Mouse (Mus musculus) T-cell, adult 2 months (primary cell): ENCODE data around the gene Gpc5.
"Not testable (repeated sequence)": the region's sequence is repeated elsewhere in the genome, so short reads cannot be mapped to it uniquely, and the experiment has no call there.

Experiments
- DNase-seq: peaks from one replicate; pipeline ENCODE4 v3.0.0; 2022; ENCODE audit warnings: low spot score

Gene Gpc5

GRCm38 (mm10) chr14:115092081-115092480 lies at the start of gene Gpc5:
TSS of gene Gpc5 (plus strand) at chr14:115092215.
- DNase-seq, result peak; percentile 78

GRCm38 (mm10) chr14:115042660-115043059 lies 49.4 kb upstream of the Gpc5 start:
- DNase-seq, result no peak

GRCm38 (mm10) chr14:115044016-115044415 lies 48.0 kb upstream of the Gpc5 start:
- no peak for DNase-seq

DNA sequence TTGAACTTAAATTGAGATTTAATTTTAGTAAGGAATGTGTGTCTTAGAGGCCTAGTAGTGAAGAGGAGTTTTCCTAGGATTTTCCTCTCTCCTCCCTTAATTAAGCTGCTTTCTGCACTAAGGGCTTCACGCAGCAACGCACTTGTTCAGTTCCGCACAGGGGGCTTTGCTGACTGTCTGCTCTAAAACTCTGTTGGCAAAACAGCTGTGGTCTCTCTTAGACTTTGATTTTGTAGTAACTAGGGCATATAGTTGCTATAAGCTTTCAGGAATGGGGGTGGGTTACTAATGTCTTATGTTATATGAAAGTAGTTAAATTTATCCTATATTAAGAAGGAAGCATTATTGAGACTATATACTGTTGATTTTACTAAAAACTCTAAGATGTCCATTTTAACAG lies 46.3 kb upstream of the Gpc5 start:
- no peak for DNase-seq

GRCm38 (mm10) chr14:115047316-115047715 lies 44.7 kb upstream of the Gpc5 start:
- no peak for DNase-seq

DNA sequence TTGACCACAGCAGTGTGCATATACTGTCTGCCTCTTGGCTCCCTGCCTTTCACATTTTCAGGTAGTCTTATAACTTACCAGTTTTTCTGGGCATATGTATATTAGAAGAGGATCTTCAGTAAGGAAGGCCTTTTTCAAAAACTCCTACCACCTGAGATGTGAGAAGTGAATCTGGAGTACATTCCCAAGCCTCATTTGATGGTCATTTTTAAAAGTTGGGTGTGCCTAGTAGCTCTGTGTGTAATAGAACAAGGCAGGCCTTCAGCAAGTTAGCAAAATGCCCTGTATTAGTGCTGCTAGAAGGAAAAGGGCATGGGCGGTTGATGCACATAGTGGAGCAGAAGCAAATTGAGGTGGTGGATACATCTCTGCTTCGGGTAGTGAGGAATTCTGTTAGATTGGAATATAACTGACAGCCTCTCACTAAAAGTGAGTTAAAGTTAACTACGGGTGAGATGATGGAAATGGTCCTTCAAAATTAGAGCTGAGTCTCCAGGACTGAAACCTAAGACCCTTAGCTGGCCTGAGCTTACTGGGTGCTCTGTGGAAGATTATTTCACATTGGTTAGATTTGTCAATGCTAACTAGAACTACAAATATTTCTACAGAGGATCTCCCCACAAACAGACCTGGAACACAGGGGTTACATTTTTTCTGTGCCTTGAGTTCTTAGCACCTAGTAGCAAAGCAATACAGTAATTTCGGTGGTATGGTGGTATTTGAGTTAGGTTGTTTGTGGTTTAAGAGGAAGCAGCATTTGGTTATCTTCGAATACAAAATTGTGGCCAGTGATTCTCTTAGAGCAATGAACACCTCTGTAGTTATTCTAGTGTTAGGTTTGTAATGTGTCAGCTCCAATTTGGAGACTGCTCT lies 43.8 kb upstream of the Gpc5 start:
- DNase-seq, result no peak

- no peak for DNase-seq
Measured at GRCm38 (mm10) chr14:115048863-115049566, 43.0 kb upstream of the Gpc5 start.

GRCm38 (mm10) chr14:115049831-115050230 lies 42.2 kb upstream of the Gpc5 start:
- DNase-seq, result no peak

DNA sequence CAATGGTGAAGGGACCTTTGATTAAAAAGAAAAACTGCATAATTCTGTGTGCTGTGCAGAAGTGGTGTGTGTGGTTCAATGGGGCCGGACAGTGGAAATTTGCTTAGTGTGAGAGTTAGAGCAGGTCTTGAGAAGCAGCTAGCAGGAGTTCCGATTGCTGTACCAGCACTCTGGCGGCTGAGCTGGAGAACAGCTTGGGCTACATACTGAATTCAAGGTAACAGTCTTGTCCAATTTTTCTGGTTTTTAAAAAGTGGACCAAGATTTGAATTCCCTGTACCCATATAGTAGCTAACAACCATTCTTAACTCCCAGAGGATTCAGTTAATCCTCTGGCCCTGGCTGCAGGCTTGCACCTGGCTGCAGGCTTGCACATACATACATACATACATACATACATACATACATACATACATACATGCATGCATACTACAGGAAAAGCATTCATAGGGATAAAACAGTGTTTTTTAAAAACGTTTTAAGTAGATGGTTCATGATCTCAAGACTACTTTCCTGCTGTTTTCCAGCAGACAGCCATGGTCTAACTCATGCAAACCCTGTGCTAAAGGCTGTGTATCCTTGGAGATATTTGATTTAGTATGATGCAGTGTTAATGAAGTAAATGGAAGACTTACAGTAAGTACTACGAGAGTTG lies 40.8 kb upstream of the Gpc5 start:
- DNase-seq, result no peak

DNA sequence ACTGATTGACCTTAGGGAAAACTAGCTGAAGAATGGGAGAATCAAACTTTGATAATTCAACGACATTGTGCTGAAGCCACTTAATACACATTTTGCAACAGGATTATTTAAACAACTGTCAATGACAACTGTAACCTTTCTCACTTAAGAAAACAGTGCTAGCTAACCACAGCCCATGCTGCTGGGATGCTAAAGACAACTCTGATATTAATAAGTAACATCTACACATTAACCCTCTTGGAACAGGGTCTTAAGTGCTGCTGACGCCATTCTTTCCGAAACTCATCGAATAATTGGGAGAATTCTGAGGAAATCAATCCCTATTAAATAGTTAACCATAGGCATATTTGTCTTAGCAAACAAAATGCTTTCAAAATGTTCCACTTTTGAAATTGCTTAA lies 39.6 kb upstream of the Gpc5 start:
- no peak for DNase-seq

GRCm38 (mm10) chr14:115054252-115054651 lies 37.8 kb upstream of the Gpc5 start:
- DNase-seq, result no peak

GRCm38 (mm10) chr14:115057524-115057923 lies 34.5 kb upstream of the Gpc5 start:
- DNase-seq, result no peak

- DNase-seq, result not testable (repeated sequence)
Measured at GRCm38 (mm10) chr14:115066164-115066563, 25.9 kb upstream of the Gpc5 start.

- no peak for DNase-seq
Measured at GRCm38 (mm10) chr14:115070534-115070933, 21.5 kb upstream of the Gpc5 start.

DNA sequence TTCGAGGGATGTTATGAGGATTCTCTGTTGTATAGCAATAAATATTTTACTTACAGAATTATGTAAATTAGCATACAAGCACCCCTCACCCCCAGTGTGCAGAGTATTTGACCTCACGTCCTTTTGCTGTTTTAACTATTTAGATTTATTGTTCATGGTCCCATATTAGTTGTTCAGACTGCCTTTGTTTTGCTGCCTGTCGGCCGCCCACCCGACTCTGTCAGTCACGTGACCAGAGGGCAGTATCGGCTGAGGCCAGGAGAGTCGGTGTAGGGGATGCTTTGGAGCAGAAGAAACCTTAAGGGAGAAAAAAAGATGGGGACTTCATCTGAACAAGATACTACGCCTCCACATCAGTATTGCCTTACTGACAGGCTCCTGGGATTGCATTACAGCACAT lies 14.7 kb upstream of the Gpc5 start:
- no peak for DNase-seq

DNA sequence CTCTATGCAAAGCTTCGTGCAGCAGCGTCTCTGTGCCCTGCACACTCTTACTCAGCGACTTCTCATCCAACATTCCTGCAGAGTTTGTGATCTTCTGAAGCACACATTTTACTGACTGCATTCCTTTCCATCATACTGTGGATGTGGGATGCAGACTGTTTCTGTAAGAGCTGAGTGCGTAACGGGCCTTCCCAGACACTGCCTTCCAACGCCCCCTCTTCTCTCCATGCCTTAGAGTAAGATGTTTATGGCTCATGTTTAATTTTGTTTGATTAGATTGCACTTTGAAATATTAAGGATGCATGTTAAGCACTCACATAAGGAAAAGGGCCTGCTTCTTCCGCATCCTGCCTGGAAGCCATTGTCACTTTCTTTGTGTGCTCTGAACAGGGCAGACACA lies 14.0 kb upstream of the Gpc5 start:
- no peak for DNase-seq

DNA sequence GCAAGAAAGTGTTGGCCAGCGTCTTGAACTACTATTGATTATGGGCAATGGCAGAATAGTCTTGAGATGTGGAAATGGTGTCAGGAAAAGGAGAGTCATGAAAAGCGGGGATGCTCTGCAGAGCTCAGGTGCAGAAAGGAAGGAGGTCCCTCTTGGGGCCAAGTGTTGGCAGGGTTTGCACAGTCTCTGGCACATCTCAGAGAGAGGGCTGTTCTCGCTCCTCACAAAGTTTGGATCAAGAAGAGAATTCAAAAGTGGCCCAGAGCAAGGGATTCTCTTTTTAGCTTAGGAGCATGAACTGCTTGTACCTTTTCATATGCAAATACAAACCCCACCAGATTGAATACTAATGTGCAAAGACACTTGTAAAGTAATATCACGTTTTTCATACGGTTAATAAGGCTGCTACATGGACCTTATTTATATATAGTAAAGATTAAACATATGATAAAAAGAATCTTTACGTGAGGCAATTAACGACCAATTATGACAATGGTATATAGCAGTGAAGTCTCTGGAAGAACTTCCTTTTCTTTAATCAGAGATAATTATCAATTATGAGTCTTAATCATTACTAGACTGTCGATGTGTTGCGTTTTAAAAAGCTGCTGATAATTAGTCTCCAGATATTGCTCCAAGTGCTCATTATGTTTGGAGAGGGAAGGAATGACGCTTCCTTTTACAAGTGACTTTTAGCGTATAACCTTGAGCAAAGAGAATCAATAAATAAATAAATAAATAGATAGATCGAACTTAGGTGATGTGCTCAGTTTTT lies 10.1 kb upstream of the Gpc5 start:
- no peak for DNase-seq

DNA sequence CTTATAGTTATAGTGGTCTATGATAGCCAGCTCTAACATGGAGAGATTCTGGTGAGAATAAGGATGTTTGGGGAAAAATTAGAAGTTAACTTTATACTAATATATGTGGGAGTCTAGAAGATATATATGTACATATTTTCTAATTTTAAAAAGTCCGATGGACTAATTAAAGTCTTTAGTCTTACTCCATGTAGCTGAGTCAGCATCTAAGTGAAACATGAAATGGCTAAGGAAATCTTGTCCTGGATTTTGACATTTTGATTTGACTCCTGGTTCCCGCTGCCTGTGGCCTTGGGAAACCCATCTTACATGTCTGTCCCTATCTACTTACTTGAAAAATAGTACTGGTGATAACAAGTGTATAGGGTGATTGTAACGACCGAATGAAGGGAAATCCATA lies 1.5 kb upstream of the Gpc5 start:
- no peak for DNase-seq

DNA sequence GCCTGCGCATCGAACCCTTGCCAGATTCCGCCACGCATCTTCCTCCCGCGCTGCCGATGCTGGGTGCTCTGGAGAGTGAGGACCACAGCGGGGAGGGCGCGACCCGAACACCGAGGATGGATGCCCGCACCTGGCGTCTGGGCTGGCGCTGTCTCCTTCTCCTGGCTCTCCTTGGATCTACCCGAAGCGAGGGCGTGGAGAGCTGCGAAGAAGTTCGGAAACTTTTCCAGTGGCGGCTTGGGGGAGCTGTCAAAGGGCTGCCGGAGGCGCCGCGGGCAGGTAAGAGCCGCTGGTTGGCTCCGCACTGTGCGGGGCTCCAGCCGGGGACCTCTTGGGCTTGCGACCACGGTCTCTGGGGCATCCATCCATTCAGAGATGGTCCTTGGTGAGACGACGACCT lies 495 bp downstream of the Gpc5 start:
- no peak for DNase-seq

DNA sequence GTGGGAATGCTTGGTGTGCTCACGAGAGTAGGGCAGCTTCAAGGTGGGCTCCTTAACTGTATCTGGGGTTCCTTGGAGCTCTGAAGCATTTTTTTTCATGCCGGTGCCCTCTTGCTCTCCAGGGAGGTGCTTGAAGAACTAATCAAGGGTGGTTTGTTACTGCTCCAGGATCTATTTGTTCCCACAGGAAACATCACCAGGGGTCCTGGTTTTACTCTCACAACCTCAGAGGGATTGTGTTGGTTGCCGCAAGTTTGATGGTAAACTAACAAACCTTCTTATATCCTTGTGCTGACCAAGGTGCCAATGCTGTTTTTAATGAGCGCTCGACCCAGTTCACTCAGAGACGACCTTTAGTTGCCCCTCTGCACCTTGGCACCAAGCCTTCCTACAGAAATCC lies 937 bp downstream of the Gpc5 start:
- DNase-seq, result no peak

DNA sequence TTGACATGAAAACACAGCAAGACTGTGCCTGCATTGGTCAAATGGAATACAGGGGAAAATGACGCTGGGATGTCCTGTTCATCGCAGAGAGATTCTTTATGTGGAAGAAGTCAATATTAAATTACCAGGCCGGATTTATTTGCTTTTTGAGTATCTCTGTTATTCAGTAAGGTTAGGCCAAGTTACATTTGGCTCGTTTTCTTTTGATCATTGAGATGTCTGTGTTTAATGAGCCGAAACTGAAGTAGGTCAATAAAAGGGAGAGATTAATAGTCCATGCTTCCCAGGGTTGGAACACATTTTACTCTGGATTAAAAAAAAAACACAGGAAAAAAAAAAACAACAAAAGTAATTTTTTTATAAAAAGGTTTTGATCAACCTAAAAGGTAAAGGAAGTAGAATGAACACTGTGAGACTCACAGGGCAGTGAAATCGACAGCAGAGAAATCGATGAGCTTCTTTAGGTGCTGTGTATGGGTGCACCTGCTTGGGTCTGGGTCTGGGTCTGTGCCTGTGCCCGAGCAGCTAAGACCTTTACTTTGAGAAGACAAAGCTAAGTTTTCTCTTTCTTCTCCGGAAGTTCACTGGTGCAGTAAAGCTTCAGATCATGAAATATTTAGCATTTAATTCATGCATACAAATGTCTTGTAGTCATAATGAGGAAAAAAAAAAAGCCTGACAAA lies 8.7 kb downstream of the Gpc5 start:
- no peak for DNase-seq

- DNase-seq, result no peak
Measured at GRCm38 (mm10) chr14:115106326-115106725, 14.3 kb downstream of the Gpc5 start.
